Mouse (Mus musculus) kidney, adult 2 months (tissue): ENCODE data around the gene Spink4.

Experiments used
- CTCF ChIP-seq: fragments of 200-500 bp; conservative IDR thresholded peaks from 2 replicates; pipeline ENCODE4 v1.5.1; 2011; ENCODE audit warnings: low read depth, mild to moderate bottlenecking, control low read depth, low read length, moderate library complexity, mixed read lengths; ENCODE audit not compliant: insufficient read depth, insufficient read length
- POLR2A ChIP-seq: fragments of 200-500 bp; IDR thresholded peaks from one replicate; pipeline ENCODE4 v1.6.1; 2011; ENCODE audit warnings: low read depth, low read length, control low read depth

GRCm38 (mm10) chr4:40889252-40889651 lies 30.6 kb upstream of the Spink4 start:
- TF ChIP-seq POLR2A (no peak), CTCF (no peak)
